Mouse (Mus musculus) thymus, adult 2 months (tissue): ENCODE results near the gene Dnajb2.
A peak's percentile ranks its signal among the peaks of the same experiment; 100 is the strongest.

ENCODE experiments used
- CTCF ChIP-seq: fragments of 200-500 bp; IDR thresholded peaks from 2 replicates; pipeline ENCODE4 v1.5.1; 2012; ENCODE audit warnings: mild to moderate bottlenecking, control low read depth, low read length, moderate library complexity, borderline replicate concordance; ENCODE audit not compliant: control insufficient read depth, poor library complexity, insufficient read depth; ENCODE audit errors: extremely low read depth
- POLR2A ChIP-seq: fragments of 200-500 bp; IDR thresholded peaks from 2 replicates; pipeline ENCODE4 v1.6.1; 2012; ENCODE audit warnings: mild to moderate bottlenecking, low read length, control low read depth, moderate library complexity; ENCODE audit not compliant: control insufficient read depth, poor library complexity, insufficient read depth; ENCODE audit errors: extremely low read depth

GRCm38 (mm10) chr1:75218227-75219001, 17.8 kb upstream of the Dnajb2 start:
- no peak for TF ChIP-seq CTCF
- TF ChIP-seq POLR2A: peak; percentile 34; the same call in 1 of the 2 replicates
